ENCODE assay signal across 18 mouse cellular contexts in the genomic region with DNA sequence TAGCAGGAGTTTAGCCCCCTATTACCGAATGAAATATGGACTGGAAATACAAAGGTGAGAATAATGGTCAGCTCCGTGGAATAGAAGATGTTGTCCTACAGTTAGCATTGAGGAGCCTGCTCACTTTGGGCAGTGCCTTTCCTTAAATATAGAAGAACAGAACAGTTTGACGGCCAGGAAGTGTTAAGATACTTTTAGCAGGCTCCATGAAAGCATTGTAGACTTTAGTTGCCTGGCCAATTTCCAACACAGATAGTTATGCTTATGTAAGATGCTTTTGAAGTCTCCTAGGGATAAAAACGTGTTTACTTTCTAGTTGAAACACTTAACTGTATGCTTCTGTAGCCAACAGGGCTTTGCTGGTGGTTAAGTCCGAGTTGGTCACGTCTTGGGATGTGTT.
"Had no signal": no experiment of that assay in that cellular context is flagged by ENCODE, and none has a peak within 500 bp of the region (broad histone marks: within the 10 kb centered on the region; RNA-seq: fewer than 3 reads in every experiment).

No protein-coding gene starts in this region.

- H3K9me3 ChIP-seq: limb, embryonic 12.5 days; limb, embryonic 15.5 days; liver, embryonic 13.5 days; lung, embryonic 15.5 days; midbrain, embryonic 12.5 days; midbrain, embryonic 15.5 days; neural tube, embryonic 13.5 days had no signal

- H3K9ac ChIP-seq: limb, embryonic 12.5 days; limb, embryonic 15.5 days; liver, embryonic 13.5 days; lung, embryonic 15.5 days; midbrain, embryonic 12.5 days; midbrain, embryonic 15.5 days; neural tube, embryonic 13.5 days had no signal

- H3K4me3 ChIP-seq: limb, embryonic 12.5 days; limb, embryonic 15.5 days; liver, embryonic 13.5 days; lung, embryonic 15.5 days; midbrain, embryonic 12.5 days; midbrain, embryonic 15.5 days; neural tube, embryonic 13.5 days had no signal

- DNase-seq: kidney, adult 18-20 months; kidney, adult 9 months; kidney, postnatal 14 days; kidney, postnatal 4 days; left cerebral cortex, postnatal 4 days; liver, embryonic 13.5 days; retina, postnatal 1 day; right cerebral cortex, postnatal 25 days; thymus, adult 18-20 months; thymus, postnatal 4 days had no signal

- H3K36me3 ChIP-seq: limb, embryonic 12.5 days; limb, embryonic 15.5 days; liver, embryonic 13.5 days; lung, embryonic 15.5 days; midbrain, embryonic 12.5 days; midbrain, embryonic 15.5 days; neural tube, embryonic 13.5 days had no signal

- H3K4me1 ChIP-seq: limb, embryonic 12.5 days; limb, embryonic 15.5 days; liver, embryonic 13.5 days; midbrain, embryonic 12.5 days; midbrain, embryonic 15.5 days; neural tube, embryonic 13.5 days had no signal

- H3K4me2 ChIP-seq: limb, embryonic 12.5 days; limb, embryonic 15.5 days; liver, embryonic 13.5 days; lung, embryonic 15.5 days; midbrain, embryonic 12.5 days; midbrain, embryonic 15.5 days; neural tube, embryonic 13.5 days had no signal

- H3K27ac ChIP-seq: limb, embryonic 12.5 days; limb, embryonic 15.5 days; liver, embryonic 13.5 days; lung, embryonic 15.5 days; macrophage; midbrain, embryonic 12.5 days; midbrain, embryonic 15.5 days; neural tube, embryonic 13.5 days had no signal

- ATAC-seq: intestine, embryonic 16.5 days; midbrain, embryonic 15.5 days had no signal

- H3K27me3 ChIP-seq: limb, embryonic 12.5 days; limb, embryonic 15.5 days; liver, embryonic 13.5 days; lung, embryonic 15.5 days; midbrain, embryonic 12.5 days; midbrain, embryonic 15.5 days; neural tube, embryonic 13.5 days had no signal
